Mouse (Mus musculus) liver, embryonic 12.5 days (tissue): Measurements from ENCODE around the gene Flrt1. TPM values are rescaled to one million over a fixed set of nuclear protein-coding genes. Genes with fewer than 3 reads are reported as not detected.
A peak's percentile ranks its signal among the peaks of the same experiment; 100 is the strongest.

Experiments used
- ATAC-seq: fragments of 200-750 bp; cut with Nextera tagmentation; 2 replicates; pipeline ENCODE4 v1.8.0; 2017; ENCODE audit warnings: moderate number of reproducible peaks, mild to moderate bottlenecking, moderate library complexity
- H3K27ac ChIP-seq: fragments of 300-500 bp; sonication (generic); 2 replicates; pipeline ENCODE4 v1.5.1; 2016; ENCODE audit warnings: mild to moderate bottlenecking
- H3K27me3 ChIP-seq: fragments of 300-500 bp; sonication (generic); replicated peaks from 2 replicates; pipeline ENCODE4 v1.6.1; 2016; ENCODE audit warnings: mild to moderate bottlenecking, moderate library complexity
- H3K36me3 ChIP-seq: fragments of 300-500 bp; sonication (generic); 2 replicates; pipeline ENCODE4 v1.6.1; 2016; ENCODE audit warnings: mild to moderate bottlenecking, moderate library complexity
- H3K4me1 ChIP-seq: fragments of 300-500 bp; sonication (generic); 2 replicates; pipeline ENCODE4 v1.6.1; 2016
- H3K4me2 ChIP-seq: fragments of 300-500 bp; sonication (generic); 2 replicates; pipeline ENCODE4 v1.6.1; 2016; ENCODE audit warnings: mild to moderate bottlenecking, moderate library complexity
- H3K4me3 ChIP-seq: fragments of 300-500 bp; sonication (generic); 2 replicates; pipeline ENCODE4 v1.5.1; 2016; ENCODE audit warnings: mild to moderate bottlenecking, moderate library complexity
- H3K9ac ChIP-seq: fragments of 300-500 bp; sonication (generic); 2 replicates; pipeline ENCODE4 v1.6.1; 2016; ENCODE audit warnings: mild to moderate bottlenecking, moderate library complexity
- H3K9me3 ChIP-seq: fragments of 300-500 bp; sonication (generic); replicated peaks from 2 replicates; pipeline ENCODE4 v1.6.1; 2016; ENCODE audit warnings: mild to moderate bottlenecking, moderate library complexity
- WGBS: fragments of 180-500 bp; shearing (Covaris S2); methylation state at CpG from one replicate; pipeline ENCODE4 v1.1.7; 2016; ENCODE audit not compliant: insufficient replicate concordance; 5-methylcytosine and 5-hydroxymethylcytosine counted together
- polyA plus RNA-seq: library from polyadenylated mRNA; unstranded; fragments of >200 nt; fragmentation: Nextera tagmentation; extraction: Ambion mirVana; gene quantifications from 2 replicates; pipeline ENCODE4 v1.2.1, GENCODE M21; 2016

Gene Flrt1
- 0.23 TPM in 2 replicates for polyA plus RNA-seq

GRCm38 (mm10) chr19:7105544-7105943 lies at the start of gene Flrt1:
Gene Flrt1 (minus strand): TSS chr19:7105729.
- peaks cover 41% of the 10 kb centered on the region for H3K27me3 ChIP-seq
- WGBS, result 72% methylated on average over 9 of the region's 9 CpGs
- peaks cover 32% of the 10 kb centered on the region for H3K4me1 ChIP-seq
- H3K4me2 ChIP-seq, result no peak within 1 kb of the TSS
- no peaks in the 10 kb centered on the region for H3K9me3 ChIP-seq
- no peak within 1 kb of the TSS for H3K9ac ChIP-seq
- ATAC-seq, result no peak
- H3K36me3 ChIP-seq, result no peaks in the 10 kb centered on the region
- H3K4me3 ChIP-seq, result no peak within 1 kb of the TSS
- H3K27ac ChIP-seq, result no peak within 1 kb of the TSS

- Histone ChIP-seq H3K4me1 (peaks cover 3% of the 10 kb centered on the region), H3K9ac (no peak overlapping the region), H3K36me3 (no peaks in the 10 kb centered on the region), H3K4me3 (no peak overlapping the region), H3K9me3 (no peaks in the 10 kb centered on the region), H3K4me2 (no peak overlapping the region), H3K27ac (no peak overlapping the region), H3K27me3 (peaks cover 95% of the 10 kb centered on the region)
- 70% methylated on average over 6 of the region's 6 CpGs for WGBS
- ATAC-seq, result no peak
These were observed 49.7 kb upstream of the Flrt1 start for GRCm38 (mm10) chr19:7155196-7155595.

- no peaks in the 10 kb centered on the region for H3K4me1 ChIP-seq
- H3K9me3 ChIP-seq, result no peaks in the 10 kb centered on the region
- H3K4me3 ChIP-seq, result no peak overlapping the region
- H3K27ac ChIP-seq, result no peak overlapping the region
- H3K9ac ChIP-seq, result no peak overlapping the region
- H3K27me3 ChIP-seq, result peaks cover 94% of the 10 kb centered on the region
- no peak overlapping the region for H3K4me2 ChIP-seq
- no peaks in the 10 kb centered on the region for H3K36me3 ChIP-seq
- 22% methylated on average over 7 of the region's 7 CpGs for whole genome bisulfite sequencing
- no peak for ATAC-seq
These were observed 47.7 kb upstream of the Flrt1 start for GRCm38 (mm10) chr19:7153232-7153631.

- no peak for ATAC-seq
- H3K4me1 ChIP-seq, result no peaks in the 10 kb centered on the region
- H3K4me3 ChIP-seq, result no peak overlapping the region
- no peak overlapping the region for H3K9ac ChIP-seq
- no peak overlapping the region for H3K27ac ChIP-seq
- 57% methylated on average over 6 of the region's 6 CpGs for WGBS
- H3K9me3 ChIP-seq, result no peaks in the 10 kb centered on the region
- peaks cover 94% of the 10 kb centered on the region for H3K27me3 ChIP-seq
- no peaks in the 10 kb centered on the region for H3K36me3 ChIP-seq
- no peak overlapping the region for H3K4me2 ChIP-seq
These were observed 46.6 kb upstream of the Flrt1 start for GRCm38 (mm10) chr19:7151927-7152653.

- Histone ChIP-seq H3K4me3 (no peak overlapping the region), H3K27me3 (peaks cover 94% of the 10 kb centered on the region), H3K4me1 (no peaks in the 10 kb centered on the region), H3K36me3 (no peaks in the 10 kb centered on the region), H3K9ac (no peak overlapping the region), H3K27ac (no peak overlapping the region), H3K4me2 (no peak overlapping the region), H3K9me3 (no peaks in the 10 kb centered on the region)
- no peak for ATAC-seq
- WGBS, result 66% methylated on average over 7 of the region's 7 CpGs
These were observed 45.9 kb upstream of the Flrt1 start for GRCm38 (mm10) chr19:7151300-7151926.

GRCm38 (mm10) chr19:7149158-7149685 lies 43.7 kb upstream of the Flrt1 start:
- H3K4me2 ChIP-seq, result no peak overlapping the region
- H3K4me3 ChIP-seq, result no peak overlapping the region
- H3K27me3 ChIP-seq, result peaks cover 99% of the 10 kb centered on the region
- no peak for ATAC-seq
- H3K4me1 ChIP-seq, result peaks cover 3% of the 10 kb centered on the region
- no peaks in the 10 kb centered on the region for H3K9me3 ChIP-seq
- WGBS, result 61% methylated on average over 7 of the region's 7 CpGs
- no peak overlapping the region for H3K27ac ChIP-seq
- no peaks in the 10 kb centered on the region for H3K36me3 ChIP-seq
- no peak overlapping the region for H3K9ac ChIP-seq

GRCm38 (mm10) chr19:7148541-7149085 lies 43.1 kb upstream of the Flrt1 start:
- H3K9me3 ChIP-seq, result no peaks in the 10 kb centered on the region
- H3K4me3 ChIP-seq, result no peak overlapping the region
- H3K4me2 ChIP-seq, result no peak overlapping the region
- WGBS, result 54% methylated on average over 8 of the region's 8 CpGs
- H3K4me1 ChIP-seq, result peaks cover 9% of the 10 kb centered on the region
- no peak overlapping the region for H3K27ac ChIP-seq
- ATAC-seq, result no peak
- no peaks in the 10 kb centered on the region for H3K36me3 ChIP-seq
- no peak overlapping the region for H3K9ac ChIP-seq
- H3K27me3 ChIP-seq, result peaks cover 99% of the 10 kb centered on the region

- Histone ChIP-seq H3K4me2 (no peak overlapping the region), H3K27ac (no peak overlapping the region), H3K36me3 (no peaks in the 10 kb centered on the region), H3K9me3 (no peaks in the 10 kb centered on the region), H3K4me3 (no peak overlapping the region), H3K4me1 (peaks cover 14% of the 10 kb centered on the region), H3K27me3 (peaks cover 99% of the 10 kb centered on the region), H3K9ac (no peak overlapping the region)
- 44% methylated on average over 4 of the region's 4 CpGs for WGBS
- ATAC-seq, result no peak
These were observed 42.6 kb upstream of the Flrt1 start for GRCm38 (mm10) chr19:7148096-7148495.

GRCm38 (mm10) chr19:7146376-7146775 lies 40.8 kb upstream of the Flrt1 start:
- Histone ChIP-seq H3K4me2 (no peak overlapping the region), H3K9ac (no peak overlapping the region), H3K27ac (no peak overlapping the region), H3K4me3 (no peak overlapping the region), H3K27me3 (peaks cover 99% of the 10 kb centered on the region), H3K9me3 (no peaks in the 10 kb centered on the region), H3K36me3 (no peaks in the 10 kb centered on the region), H3K4me1 (peaks cover 14% of the 10 kb centered on the region)
- ATAC-seq, result no peak
- WGBS, result 65% methylated on average over 13 of the region's 13 CpGs

- H3K9ac ChIP-seq, result no peak overlapping the region
- no peak for ATAC-seq
- H3K4me2 ChIP-seq, result peak overlapping the region; percentile 68
- H3K4me3 ChIP-seq, result peak overlapping the region; percentile 35; the same call in 1 of the 2 replicates
- no peaks in the 10 kb centered on the region for H3K9me3 ChIP-seq
- 58% methylated on average over 3 of the region's 3 CpGs for WGBS
- peaks cover 14% of the 10 kb centered on the region for H3K4me1 ChIP-seq
- H3K36me3 ChIP-seq, result no peaks in the 10 kb centered on the region
- no peak overlapping the region for H3K27ac ChIP-seq
- H3K27me3 ChIP-seq, result peaks cover 98% of the 10 kb centered on the region
These were observed 38.9 kb upstream of the Flrt1 start for GRCm38 (mm10) chr19:7144458-7144857.

GRCm38 (mm10) chr19:7143854-7144253 lies 38.3 kb upstream of the Flrt1 start:
- H3K4me2 ChIP-seq, result peak overlapping the region; percentile 68

More at GRCm38 (mm10) chr19:7143854-7144253, 38.3 kb upstream of the Flrt1 start:
- 1% methylated on average over 20 of the region's 20 CpGs for WGBS
- Histone ChIP-seq H3K4me1 (peaks cover 17% of the 10 kb centered on the region), H3K9me3 (no peaks in the 10 kb centered on the region), H3K9ac (no peak overlapping the region), H3K4me3 (peak overlapping the region; percentile 35), H3K27ac (no peak overlapping the region), H3K36me3 (no peaks in the 10 kb centered on the region), H3K27me3 (peaks cover 98% of the 10 kb centered on the region)
- ATAC-seq, result peak; percentile 72
